Mouse (Mus musculus) adrenal gland, adult 18-20 months (tissue): Measurements from ENCODE around the gene Rtn4r. TPM values are rescaled to one million over a fixed set of nuclear protein-coding genes. Genes with fewer than 3 reads are reported as not detected.
"Not testable (repeated sequence)": the region's sequence is repeated elsewhere in the genome, so short reads cannot be mapped to it uniquely, and the experiment has no call there.

ENCODE experiments used
- DNase-seq, 2 experiments: peaks; one replicate each; pipeline ENCODE4 v3.0.0; 2021 to 2022; ENCODE audit warnings: low spot score in 2 of 2
- microRNA-seq, 2 experiments: library from miRNA; unstranded; fragments of <30 nt; microRNA quantifications; one replicate each; pipeline ENCODE4 v1.2.0; 2021; ENCODE audit warnings: borderline number of aligned reads in 2 of 2
- total RNA-seq, 2 experiments: library from RNA; stranded (reverse); gene quantifications; 1 replicate in 1 of 2; 2 replicates in 1 of 2; pipeline ENCODE4 v1.2.3; 2021

The Rtn4r gene
- total RNA-seq, 2 experiments from 2014 or later = 0.20 to 0.26 TPM

GRCm38 (mm10) chr16:18187221-18187620, 59.8 kb downstream of the Rtn4r start:
- no peak for DNase-seq

- DNase-seq = no peak
Observed at GRCm38 (mm10) chr16:18191006-18191405, 63.6 kb downstream of the Rtn4r start.

- DNase-seq = no peak
Observed at GRCm38 (mm10) chr16:18194208-18194985, 67.0 kb downstream of the Rtn4r start.

GRCm38 (mm10) chr16:18195068-18195467, 67.6 kb downstream of the Rtn4r start:
- no peak for DNase-seq

DNA sequence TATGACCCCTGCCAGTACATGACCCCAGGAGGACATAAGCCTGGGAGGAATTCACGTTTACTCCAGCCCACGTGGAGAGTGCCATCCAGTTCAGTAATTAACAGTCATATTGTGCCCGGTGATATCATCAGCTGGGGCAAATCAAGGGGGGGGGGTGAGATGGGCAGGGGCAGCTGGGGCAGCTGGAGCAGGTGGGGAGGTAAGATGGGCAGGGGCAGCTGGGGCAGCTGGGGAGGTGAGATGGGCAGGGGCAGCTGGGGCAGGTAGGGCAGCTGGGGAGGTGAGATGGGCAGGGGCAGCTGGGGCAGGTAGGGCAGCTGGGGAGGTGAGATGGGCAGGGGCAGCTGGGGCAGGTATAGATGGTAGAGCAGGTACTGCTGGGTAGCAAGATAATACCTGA, 68.1 kb downstream of the Rtn4r start:
- DNase-seq = not testable (repeated sequence)

- DNase-seq = no peak
Observed at GRCm38 (mm10) chr16:18197881-18198280, 70.4 kb downstream of the Rtn4r start.

- no peak for DNase-seq
Observed at GRCm38 (mm10) chr16:18198365-18199098, 71.1 kb downstream of the Rtn4r start.

GRCm38 (mm10) chr16:18200062-18200461, 72.6 kb downstream of the Rtn4r start:
- DNase-seq = no peak

- no peak for DNase-seq
Observed at GRCm38 (mm10) chr16:18201620-18202019, 74.2 kb downstream of the Rtn4r start.

Small RNAs within 50 kb of the gene (microRNA-seq; reads per million reads assigned to microRNA genes)
- 0.47 to 0.61 reads per million in 2 experiments for gene Mir6366

Other genes with a start within 250 kb of the Rtn4r start
- under 1 TPM; 0.32 to 0.66 TPM for gene Gm20518, start 236.0 kb upstream of the Rtn4r start, total RNA-seq
- not detected for gene Tssk1, start 233.4 kb upstream of the Rtn4r start, total RNA-seq
- 10 to 100 TPM; 56.7 to 68.6 TPM for gene Dgcr2, start 229.1 kb upstream of the Rtn4r start, total RNA-seq
- gene Tssk2, start 229.0 kb upstream of the Rtn4r start, total RNA-seq = not detected
- 10 to 100 TPM; 13.6 to 15.0 TPM for gene Ess2, start 216.3 kb upstream of the Rtn4r start, total RNA-seq
- not detected for gene Gsc2, start 212.6 kb upstream of the Rtn4r start, total RNA-seq
- 100 to 1,000 TPM; 368 to 895 TPM for gene Slc25a1, start 199.4 kb upstream of the Rtn4r start, total RNA-seq
- gene Vpreb2, start 147.2 kb upstream of the Rtn4r start, total RNA-seq = under 1 TPM in 1 of 2 experiments, not detected in 1; 0.42 TPM
- gene Dgcr6, start 74.8 kb upstream of the Rtn4r start, total RNA-seq = 10 to 100 TPM; 79.7 to 83.3 TPM
- gene Prodh, start 37.4 kb upstream of the Rtn4r start, total RNA-seq = 10 to 100 TPM; 18.5 to 53.8 TPM
- not detected for gene Ccdc188, start 90.2 kb downstream of the Rtn4r start, total RNA-seq
- gene Zdhhc8, start 107.5 kb downstream of the Rtn4r start, total RNA-seq = 10 to 100 TPM; 20.6 to 21.2 TPM
- gene Trmt2a, start 121.0 kb downstream of the Rtn4r start, total RNA-seq = 10 to 100 TPM; 41.8 to 44.1 TPM
- 100 to 1,000 TPM; 114 to 143 TPM for gene Ranbp1, start 121.1 kb downstream of the Rtn4r start, total RNA-seq
- not detected for gene Gm49776, start 130.7 kb downstream of the Rtn4r start, total RNA-seq
- gene Dgcr8, start 161.6 kb downstream of the Rtn4r start, total RNA-seq = 10 to 100 TPM; 19.4 to 27.3 TPM
- gene Tango2, start 220.5 kb downstream of the Rtn4r start, total RNA-seq = 10 to 100 TPM; 24.2 to 31.3 TPM
- 10 to 100 TPM; 26.6 to 27.5 TPM for gene Arvcf, start 220.5 kb downstream of the Rtn4r start, total RNA-seq